Mouse (Mus musculus) lung, embryonic 14.5 days (tissue): ENCODE results near the gene Ces2b. TPM values are rescaled to one million over a fixed set of nuclear protein-coding genes. Genes with fewer than 3 reads are reported as not detected.
"Not testable (repeated sequence)": the region's sequence is repeated elsewhere in the genome, so short reads cannot be mapped to it uniquely, and the experiment has no call there.

Experiments
- ATAC-seq: fragments of 200-750 bp; cut with Nextera tagmentation; 2 replicates; pipeline ENCODE4 v1.8.0; 2017; ENCODE audit warnings: mild to moderate bottlenecking, moderate TSS enrichment, moderate library complexity; ENCODE audit not compliant: insufficient read depth
- DNase-seq: peaks from one replicate; pipeline ENCODE4 v3.0.0-alpha.2; 2015
- H3K27ac ChIP-seq: fragments of 300-500 bp; sonication (generic); 2 replicates; pipeline ENCODE4 v1.5.1; 2014; ENCODE audit warnings: low read depth, mild to moderate bottlenecking, moderate library complexity
- H3K27me3 ChIP-seq: fragments of 300-500 bp; sonication (generic); 2 replicates; pipeline ENCODE4 v1.6.1; 2014; ENCODE audit warnings: low read length, control low read depth; ENCODE audit not compliant: insufficient read depth
- H3K36me3 ChIP-seq: fragments of 300-500 bp; sonication (generic); 2 replicates; pipeline ENCODE4 v1.6.1; 2014; ENCODE audit warnings: control low read depth; ENCODE audit not compliant: insufficient read depth
- H3K4me1 ChIP-seq: fragments of 300-500 bp; sonication (generic); 2 replicates; pipeline ENCODE4 v1.6.1; 2014; ENCODE audit warnings: antibody characterized with exemption, control low read depth; ENCODE audit not compliant: insufficient read depth
- H3K4me2 ChIP-seq: fragments of 300-500 bp; sonication (generic); 2 replicates; pipeline ENCODE4 v1.6.1; 2014; ENCODE audit warnings: mild to moderate bottlenecking
- H3K4me3 ChIP-seq: fragments of 300-500 bp; sonication (generic); 2 replicates; pipeline ENCODE4 v1.5.1; 2014; ENCODE audit warnings: low read depth, low read length
- H3K9ac ChIP-seq: fragments of 300-500 bp; sonication (generic); 2 replicates; pipeline ENCODE4 v1.6.1; 2014
- H3K9me3 ChIP-seq: fragments of 300-500 bp; sonication (generic); 2 replicates; pipeline ENCODE4 v1.6.1; 2016; ENCODE audit warnings: low read depth, low read length, control low read depth
- CTCF ChIP-seq: IDR thresholded peaks from 2 replicates; pipeline ENCODE4 v1.5.1; 2016; ENCODE audit warnings: antibody characterized with exemption, low read depth
- WGBS: fragments of 180-500 bp; shearing (Covaris S2); extraction: QIAGEN DNeasy Blood & Tissue Kit; methylation state at CpG from one replicate; pipeline ENCODE4 v1.1.7; 2014; 5-methylcytosine and 5-hydroxymethylcytosine counted together
- polyA plus RNA-seq: library from polyadenylated mRNA; unstranded; fragments of >200 nt; fragmentation: Nextera tagmentation; extraction: Ambion mirVana; gene quantifications from 2 replicates; pipeline ENCODE4 v1.2.1, GENCODE M21; 2014

Gene Ces2b
- polyA plus RNA-seq, 1 experiment from 2014 or later, result 0.84 TPM

DNA sequence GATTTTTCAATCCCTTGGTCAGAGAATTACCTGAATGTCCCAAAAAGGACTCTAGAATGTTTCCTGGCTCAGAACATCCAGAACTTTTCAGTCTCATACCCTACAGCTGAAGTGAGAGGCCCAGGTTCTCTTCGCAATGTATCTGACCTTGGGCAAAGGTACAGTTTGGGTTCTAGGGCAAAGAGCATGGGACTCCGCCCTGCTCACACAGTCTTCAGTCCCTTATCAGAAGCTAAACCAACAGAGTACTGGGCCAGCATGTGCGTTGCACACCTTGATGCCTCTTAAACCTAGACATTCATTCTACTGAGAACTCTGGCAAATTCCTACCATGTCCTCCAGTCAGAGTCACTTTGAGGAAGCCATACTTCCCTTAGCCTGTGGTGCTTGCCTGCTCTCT, 21.9 kb upstream of the Ces2b start:
- 79% methylated on average over 3 of the region's 3 CpGs for WGBS
- TF ChIP-seq CTCF, result no peak
- H3K27ac ChIP-seq, result no peak overlapping the region

DNA sequence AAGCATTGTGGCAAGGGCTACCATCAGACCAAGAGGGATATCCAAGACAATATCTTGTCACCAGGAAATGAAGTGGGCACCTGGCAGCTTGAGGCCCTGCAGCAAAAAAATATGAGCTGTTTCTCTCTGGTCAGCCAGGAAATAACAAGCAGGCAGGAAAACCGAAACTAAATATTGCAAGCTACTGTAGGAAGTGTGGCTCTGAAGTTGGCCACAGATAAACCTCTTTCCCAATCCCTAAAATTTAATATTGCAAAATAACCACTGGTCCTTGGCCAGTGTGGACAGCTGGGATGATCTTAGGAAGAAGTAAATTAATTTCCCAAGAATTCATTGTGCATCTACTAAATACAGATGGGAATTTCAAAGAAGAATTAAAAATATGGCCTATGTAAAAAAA, 4.5 kb upstream of the Ces2b start:
- Histone ChIP-seq H3K4me3 (no peak overlapping the region), H3K9ac (no peak overlapping the region), H3K4me1 (no peaks in the 10 kb centered on the region), H3K27me3 (no peaks in the 10 kb centered on the region), H3K36me3 (no peaks in the 10 kb centered on the region), H3K27ac (no peak overlapping the region), H3K4me2 (no peak overlapping the region), H3K9me3 (no peaks in the 10 kb centered on the region)
- ATAC-seq, result no peak
- DNase-seq, result peak; percentile 1
- WGBS, result 62% methylated on average over 1 of the region's 1 CpGs
- no peak for TF ChIP-seq CTCF

More for the DNA sequence above, 21.9 kb upstream of the Ces2b start:
- Histone ChIP-seq H3K36me3 (no peaks in the 10 kb centered on the region), H3K4me3 (no peak overlapping the region), H3K9me3 (no peaks in the 10 kb centered on the region), H3K9ac (no peak overlapping the region), H3K4me2 (no peak overlapping the region), H3K27me3 (no peaks in the 10 kb centered on the region), H3K4me1 (no peaks in the 10 kb centered on the region)
- ATAC-seq, result no peak
- no peak for DNase-seq

DNA sequence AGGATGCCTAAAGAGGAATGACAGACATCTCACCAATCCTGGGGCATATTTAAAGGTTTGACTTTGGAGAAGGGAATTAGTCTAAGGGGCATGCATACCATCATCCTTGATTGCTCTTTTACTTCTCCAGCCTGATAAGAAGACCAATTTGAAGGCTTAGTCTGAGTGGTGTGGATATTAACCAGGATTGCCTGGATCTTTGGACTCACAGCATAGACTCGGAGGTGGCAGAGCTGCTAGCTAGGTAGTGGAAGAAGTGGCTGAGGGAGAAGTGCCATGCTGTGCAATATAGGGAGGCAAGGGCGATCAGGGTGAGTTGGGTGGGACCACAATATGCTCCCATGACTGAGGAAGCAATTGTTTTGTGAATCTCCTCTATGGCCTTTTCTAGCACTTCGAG, 3.2 kb upstream of the Ces2b start:
- DNase-seq, result no peak
- Histone ChIP-seq H3K9me3 (no peaks in the 10 kb centered on the region), H3K4me1 (no peaks in the 10 kb centered on the region), H3K27me3 (no peaks in the 10 kb centered on the region), H3K27ac (no peak overlapping the region), H3K36me3 (no peaks in the 10 kb centered on the region), H3K4me2 (no peak overlapping the region), H3K4me3 (no peak overlapping the region), H3K9ac (no peak overlapping the region)
- 64% methylated on average over 3 of the region's 3 CpGs for WGBS
- no peak for ATAC-seq
- TF ChIP-seq CTCF, result no peak

- Histone ChIP-seq H3K4me3 (no peak overlapping the region), H3K9ac (no peak overlapping the region), H3K36me3 (no peaks in the 10 kb centered on the region), H3K27me3 (no peaks in the 10 kb centered on the region), H3K9me3 (no peaks in the 10 kb centered on the region), H3K27ac (no peak overlapping the region), H3K4me1 (no peaks in the 10 kb centered on the region), H3K4me2 (no peak overlapping the region)
- 76% methylated on average over 3 of the region's 3 CpGs for WGBS
- ATAC-seq (no peak), DNase-seq (no peak)
- TF ChIP-seq CTCF, result no peak
Observed at GRCm38 (mm10) chr8:104841360-104842078, 10.1 kb downstream of the Ces2b start.

DNA sequence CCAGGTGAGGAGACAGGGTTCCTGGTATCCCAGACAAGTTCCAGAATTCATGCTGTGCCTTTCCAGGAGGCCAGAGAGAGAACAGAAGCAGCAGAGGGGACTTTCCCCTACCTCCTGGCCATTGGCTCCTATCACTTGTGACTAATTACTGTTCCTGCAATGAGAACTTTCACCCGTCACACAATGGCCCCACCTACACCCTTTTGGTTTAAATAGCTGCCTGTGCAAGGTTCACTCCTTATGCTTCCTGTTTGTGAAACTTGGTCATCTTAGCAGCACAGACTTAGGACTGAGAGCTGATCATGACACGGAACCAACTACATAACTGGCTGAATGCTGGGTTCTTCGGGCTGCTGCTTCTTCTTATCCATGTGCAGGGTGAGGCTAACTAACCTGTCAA, 15.5 kb downstream of the Ces2b start, which contains the start of gene Ces2c:
Gene Ces2c, plus strand, starts transcription at position 238 of the 400 bp plus-strand sequence.
- DNase-seq, result no peak
- Histone ChIP-seq H3K36me3 (no peaks in the 10 kb centered on the region), H3K9ac (no peak within 1 kb of the TSS), H3K4me1 (no peaks in the 10 kb centered on the region), H3K4me2 (no peak within 1 kb of the TSS), H3K27me3 (no peaks in the 10 kb centered on the region), H3K9me3 (no peaks in the 10 kb centered on the region), H3K27ac (no peak within 1 kb of the TSS), H3K4me3 (no peak within 1 kb of the TSS)
- no peak for ATAC-seq
- WGBS, result 73% methylated on average over 3 of the region's 3 CpGs
- no peak for TF ChIP-seq CTCF

- H3K27ac ChIP-seq, result no peak overlapping the region
- TF ChIP-seq CTCF, result no peak
- H3K4me2 ChIP-seq, result no peak overlapping the region
- H3K4me3 ChIP-seq, result no peak overlapping the region
- ATAC-seq (no peak), DNase-seq (no peak)
- H3K9me3 ChIP-seq, result no peaks in the 10 kb centered on the region
- WGBS, result 67% methylated on average over 4 of the region's 4 CpGs
- H3K27me3 ChIP-seq, result no peaks in the 10 kb centered on the region
- H3K9ac ChIP-seq, result no peak overlapping the region
- H3K36me3 ChIP-seq, result no peaks in the 10 kb centered on the region
- H3K4me1 ChIP-seq, result no peaks in the 10 kb centered on the region
Observed at GRCm38 (mm10) chr8:104847741-104848462, 16.5 kb downstream of the Ces2b start.

DNA sequence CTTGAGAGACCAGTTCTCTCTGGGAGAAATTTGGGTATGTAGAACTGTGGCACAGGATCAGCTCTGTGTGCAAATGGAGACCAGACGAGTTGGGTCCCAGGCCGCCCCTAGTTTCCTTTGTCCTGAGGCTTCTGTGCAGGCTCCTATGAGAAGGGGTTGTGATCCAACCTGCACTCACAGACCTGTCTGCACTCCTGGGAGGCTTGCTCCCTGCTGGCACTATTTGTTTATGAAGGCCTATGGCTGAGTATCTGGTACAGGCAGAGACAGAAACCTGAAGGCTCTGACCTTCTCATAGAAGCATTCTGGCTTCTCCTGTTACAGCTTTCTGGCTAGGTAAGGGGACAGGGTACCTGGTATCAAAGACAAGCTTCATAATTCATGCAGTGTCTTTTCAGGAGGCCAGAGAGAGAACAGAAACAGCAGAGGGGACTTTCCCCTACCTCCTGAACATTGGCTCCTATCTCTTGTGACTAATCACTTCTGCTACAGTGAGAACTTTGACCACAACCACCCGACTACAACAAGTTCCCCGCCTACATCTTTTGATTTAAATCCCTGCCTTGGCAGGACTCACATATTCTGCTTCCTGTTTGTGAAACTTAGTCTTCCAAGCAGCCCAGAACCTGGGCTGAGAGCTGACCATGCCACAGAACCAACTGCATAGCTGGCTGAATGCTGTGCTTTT, 35.6 kb downstream of the Ces2b start:
- ATAC-seq, H3K27me3 ChIP-seq, H3K9ac ChIP-seq, H3K4me2 ChIP-seq, DNase-seq, H3K4me1 ChIP-seq, H3K9me3 ChIP-seq, H3K27ac ChIP-seq, H3K4me3 ChIP-seq, H3K36me3 ChIP-seq: not testable (repeated sequence)
- no CpG with 5 or more reads among the region's 4 CpGs for WGBS

DNA sequence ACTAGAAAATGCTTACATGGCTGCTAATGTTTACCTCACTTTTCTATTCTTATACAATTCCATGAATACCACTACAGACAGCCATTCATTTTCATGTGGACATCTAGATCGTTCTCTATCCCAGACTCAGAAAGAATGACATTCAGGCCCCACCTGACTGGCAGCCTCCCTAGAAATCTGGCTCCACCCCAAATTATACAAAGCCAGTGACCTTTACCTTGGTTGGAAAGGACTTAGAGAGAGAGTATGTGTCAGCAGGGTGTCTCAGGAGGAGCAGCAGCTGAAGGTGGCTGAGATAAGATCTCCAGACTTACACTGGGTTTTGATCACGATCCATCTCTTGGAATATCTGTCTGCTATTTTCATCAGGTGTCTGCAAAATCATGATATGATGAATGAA, 37.5 kb downstream of the Ces2b start:
- H3K4me1 ChIP-seq, ATAC-seq, H3K4me3 ChIP-seq, H3K4me2 ChIP-seq, H3K9ac ChIP-seq, H3K36me3 ChIP-seq, H3K27ac ChIP-seq, DNase-seq, H3K27me3 ChIP-seq, H3K9me3 ChIP-seq: not testable (repeated sequence)
- no CpG with 5 or more reads among the region's 2 CpGs for WGBS

GRCm38 (mm10) chr8:104886223-104886926, 55.0 kb downstream of the Ces2b start:
- H3K4me3 ChIP-seq, H3K9me3 ChIP-seq, H3K4me1 ChIP-seq, DNase-seq, ATAC-seq, H3K36me3 ChIP-seq, H3K4me2 ChIP-seq, H3K27me3 ChIP-seq, H3K27ac ChIP-seq, H3K9ac ChIP-seq: not testable (repeated sequence)
- no CpG with 5 or more reads among the region's 4 CpGs for WGBS
